Mouse (Mus musculus) hindbrain, embryonic 12.5 days (tissue): ENCODE measurements around the gene Msx2. TPM values are rescaled to one million over a fixed set of nuclear protein-coding genes. Genes with fewer than 3 reads are reported as not detected.

Experiments used
- ATAC-seq: fragments of 200-750 bp; cut with Nextera tagmentation; 2 replicates; pipeline ENCODE4 v1.8.0; 2017; ENCODE audit warnings: moderate TSS enrichment; ENCODE audit not compliant: low FRiP score
- H3K27ac ChIP-seq: fragments of 300-500 bp; sonication (generic); 2 replicates; pipeline ENCODE4 v1.5.1; 2016; ENCODE audit warnings: mild to moderate bottlenecking
- H3K27me3 ChIP-seq: fragments of 300-500 bp; sonication (generic); 2 replicates; pipeline ENCODE4 v1.6.1; 2016; ENCODE audit warnings: mild to moderate bottlenecking
- H3K36me3 ChIP-seq: fragments of 300-500 bp; sonication (generic); 2 replicates; pipeline ENCODE4 v1.6.1; 2016; ENCODE audit warnings: mild to moderate bottlenecking
- H3K4me1 ChIP-seq: fragments of 300-500 bp; sonication (generic); 2 replicates; pipeline ENCODE4 v1.6.1; 2016
- H3K4me2 ChIP-seq: fragments of 300-500 bp; sonication (generic); replicated peaks from 2 replicates; pipeline ENCODE4 v1.6.1; 2016; ENCODE audit warnings: mild to moderate bottlenecking
- H3K4me3 ChIP-seq: fragments of 300-500 bp; sonication (generic); 2 replicates; pipeline ENCODE4 v1.5.1; 2016; ENCODE audit warnings: mild to moderate bottlenecking
- H3K9ac ChIP-seq: fragments of 300-500 bp; sonication (generic); 2 replicates; pipeline ENCODE4 v1.6.1; 2016; ENCODE audit warnings: mild to moderate bottlenecking, moderate library complexity
- H3K9me3 ChIP-seq: fragments of 300-500 bp; sonication (generic); replicated peaks from 2 replicates; pipeline ENCODE4 v1.6.1; 2016; ENCODE audit warnings: mild to moderate bottlenecking
- WGBS: fragments of 180-500 bp; shearing (Covaris S2); methylation state at CpG from one replicate; pipeline ENCODE4 v1.1.7; 2016; 5-methylcytosine and 5-hydroxymethylcytosine counted together
- polyA plus RNA-seq: library from polyadenylated mRNA; unstranded; fragments of >200 nt; fragmentation: Nextera tagmentation; extraction: Ambion mirVana; gene quantifications from 2 replicates; pipeline ENCODE4 v1.2.1, GENCODE M21; 2016

Msx2 gene
- polyA plus RNA-seq, 1 experiment from 2014 or later, result 60.3 TPM

DNA sequence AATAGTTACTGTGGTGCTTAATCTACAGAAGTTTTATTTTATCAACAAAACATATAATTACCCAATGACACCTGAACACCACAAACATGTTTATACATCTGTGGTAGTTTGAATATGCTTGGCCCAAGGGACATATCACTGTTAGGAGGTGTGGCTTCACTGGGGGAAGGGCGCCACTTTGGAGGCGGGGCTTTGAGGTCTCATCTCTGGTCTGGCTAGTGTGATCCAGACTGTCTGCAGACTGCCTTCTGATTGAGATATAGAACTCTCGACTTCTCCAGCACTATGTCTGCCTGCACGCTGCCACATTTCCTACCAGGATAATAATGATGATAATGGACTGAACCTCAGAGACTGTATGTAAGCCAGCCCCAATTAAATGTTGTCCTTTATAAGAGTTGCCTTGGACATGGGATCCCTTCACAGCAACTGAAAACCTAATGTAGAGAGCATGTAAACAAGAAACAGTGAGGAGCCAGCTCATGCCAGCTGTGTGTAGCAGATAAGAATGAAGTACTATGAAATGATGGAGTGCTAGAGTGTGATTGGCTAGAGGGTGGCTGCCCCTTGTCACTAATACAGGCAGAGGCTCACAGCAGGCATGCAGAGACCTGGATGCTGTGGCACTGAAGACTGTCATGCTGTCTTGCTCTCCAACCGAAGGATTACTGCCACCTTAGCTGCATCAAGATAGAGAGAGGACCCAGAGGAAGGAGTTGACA, 31.4 kb downstream of the Msx2 start:
- 81% methylated on average over 5 of the region's 5 CpGs for WGBS
- Histone ChIP-seq H3K4me3 (no peak overlapping the region), H3K36me3 (no peaks in the 10 kb centered on the region), H3K27ac (no peak overlapping the region), H3K9ac (no peak overlapping the region), H3K9me3 (no peaks in the 10 kb centered on the region), H3K4me2 (no peak overlapping the region), H3K4me1 (0 out of 2 replicates have a peak, but pooled peaks cover 4% of the 10 kb centered on the region), H3K27me3 (0 out of 2 replicates have a peak, but pooled peaks cover 2% of the 10 kb centered on the region)
- no peak for ATAC-seq

DNA sequence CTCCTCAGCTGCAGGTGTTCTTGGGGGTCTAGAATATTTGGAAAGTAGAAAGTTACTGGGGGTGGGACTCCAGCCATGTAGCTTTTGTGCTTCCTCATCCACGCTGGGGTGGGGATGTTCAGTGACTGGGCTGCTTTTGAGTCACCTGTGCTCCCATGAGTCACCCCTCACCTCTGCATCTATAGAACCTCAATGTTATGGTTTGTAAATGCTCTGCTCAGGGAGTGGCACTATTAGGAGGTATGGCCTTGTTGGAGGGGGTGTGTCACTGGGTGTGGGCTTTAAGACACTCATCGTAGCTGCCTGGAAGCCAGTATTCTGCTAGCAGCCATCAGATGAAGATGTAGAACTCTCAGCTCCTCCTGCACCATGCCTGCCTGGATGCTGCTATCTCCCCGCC, 32.9 kb downstream of the Msx2 start:
- no peak overlapping the region for H3K9ac ChIP-seq
- H3K4me1 ChIP-seq, result 0 out of 2 replicates have a peak, but pooled peaks cover 4% of the 10 kb centered on the region
- 93% methylated on average over 3 of the region's 3 CpGs for WGBS
- H3K4me3 ChIP-seq, result no peak overlapping the region
- no peaks in the 10 kb centered on the region for H3K36me3 ChIP-seq
- H3K27ac ChIP-seq, result no peak overlapping the region
- ATAC-seq, result no peak
- H3K27me3 ChIP-seq, result 0 out of 2 replicates have a peak, but pooled peaks cover 2% of the 10 kb centered on the region
- H3K4me2 ChIP-seq, result no peak overlapping the region
- no peaks in the 10 kb centered on the region for H3K9me3 ChIP-seq

DNA sequence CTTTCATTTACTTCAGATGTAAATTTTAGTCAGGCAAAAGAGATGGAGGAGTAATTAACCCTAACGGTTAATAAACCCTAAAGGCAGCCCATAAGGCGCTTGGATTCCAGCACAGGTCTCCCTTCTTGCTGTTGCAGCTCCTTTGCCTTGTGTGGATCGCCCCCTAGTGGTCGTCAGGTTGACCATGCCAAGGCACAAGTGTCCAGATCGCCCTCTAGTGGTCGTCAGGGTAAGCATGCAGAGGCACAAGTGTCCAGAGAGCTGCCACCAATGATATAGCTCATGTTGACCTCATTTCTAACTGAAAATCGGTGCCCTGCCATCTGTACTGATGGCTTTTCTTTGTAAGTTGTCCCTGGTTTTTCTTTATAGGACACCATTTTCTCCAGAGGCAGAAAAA, 46.4 kb downstream of the Msx2 start:
- no peaks in the 10 kb centered on the region; the same call in 1 of the 2 replicates for H3K9me3 ChIP-seq
- 26% methylated on average over 7 of the region's 7 CpGs for WGBS
- H3K27ac ChIP-seq, result no peak overlapping the region
- no peaks in the 10 kb centered on the region for H3K4me1 ChIP-seq
- no peak overlapping the region for H3K9ac ChIP-seq
- H3K36me3 ChIP-seq, result no peaks in the 10 kb centered on the region
- ATAC-seq, result no peak
- no peaks in the 10 kb centered on the region for H3K27me3 ChIP-seq
- H3K4me2 ChIP-seq, result no peak overlapping the region
- no peak overlapping the region for H3K4me3 ChIP-seq

DNA sequence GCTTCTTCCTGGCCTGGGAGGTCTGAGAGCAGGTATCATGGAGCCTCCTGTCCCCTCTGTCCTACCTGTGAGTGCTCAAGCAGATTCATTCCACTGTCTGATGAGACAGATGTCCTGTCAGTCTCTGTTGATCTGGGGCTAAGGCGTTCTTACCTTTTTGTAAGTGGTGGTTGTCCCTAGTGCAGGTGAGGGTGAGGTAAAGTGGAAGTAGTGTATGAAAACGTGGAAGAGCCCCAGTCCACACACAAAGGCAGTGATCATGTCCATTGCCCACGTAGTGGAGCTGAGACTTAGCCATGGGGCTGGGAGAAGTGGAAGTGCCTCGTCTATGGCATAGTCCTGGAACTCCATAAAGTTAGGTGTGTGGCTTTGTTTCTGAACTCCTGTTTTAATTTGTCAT, 51.7 kb downstream of the Msx2 start:
- no peaks in the 10 kb centered on the region for H3K9me3 ChIP-seq
- H3K27ac ChIP-seq, result no peak overlapping the region
- no peak for ATAC-seq
- H3K27me3 ChIP-seq, result no peaks in the 10 kb centered on the region
- no peak overlapping the region for H3K9ac ChIP-seq
- H3K4me1 ChIP-seq, result no peaks in the 10 kb centered on the region
- no peak overlapping the region for H3K4me2 ChIP-seq
- H3K4me3 ChIP-seq, result no peak overlapping the region
- 79% methylated on average over 4 of the region's 4 CpGs for WGBS
- no peaks in the 10 kb centered on the region for H3K36me3 ChIP-seq

DNA sequence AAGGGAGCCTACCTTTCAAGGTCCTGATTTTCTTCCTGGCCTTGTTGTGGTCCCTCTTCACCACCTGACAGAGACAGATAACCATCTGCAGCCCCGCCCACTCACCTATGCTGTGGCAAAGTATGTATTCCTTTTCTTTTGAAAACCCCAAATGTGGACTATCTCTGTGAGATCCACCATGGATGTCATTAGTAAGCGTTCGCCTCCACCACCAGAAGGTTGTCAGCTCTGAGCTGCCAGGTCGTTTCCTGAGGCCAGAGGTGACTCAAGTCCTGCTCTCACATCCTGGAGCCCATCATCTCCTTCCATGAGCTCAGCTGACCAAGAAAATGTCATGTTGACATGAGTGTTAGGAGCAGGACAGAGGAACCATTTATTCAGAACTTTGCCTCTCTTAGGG, 52.1 kb downstream of the Msx2 start:
- Histone ChIP-seq H3K9ac (no peak overlapping the region), H3K4me1 (no peaks in the 10 kb centered on the region), H3K27ac (no peak overlapping the region), H3K4me3 (no peak overlapping the region), H3K27me3 (no peaks in the 10 kb centered on the region), H3K9me3 (no peaks in the 10 kb centered on the region), H3K4me2 (no peak overlapping the region), H3K36me3 (no peaks in the 10 kb centered on the region)
- no peak for ATAC-seq
- 80% methylated on average over 4 of the region's 4 CpGs for WGBS

DNA sequence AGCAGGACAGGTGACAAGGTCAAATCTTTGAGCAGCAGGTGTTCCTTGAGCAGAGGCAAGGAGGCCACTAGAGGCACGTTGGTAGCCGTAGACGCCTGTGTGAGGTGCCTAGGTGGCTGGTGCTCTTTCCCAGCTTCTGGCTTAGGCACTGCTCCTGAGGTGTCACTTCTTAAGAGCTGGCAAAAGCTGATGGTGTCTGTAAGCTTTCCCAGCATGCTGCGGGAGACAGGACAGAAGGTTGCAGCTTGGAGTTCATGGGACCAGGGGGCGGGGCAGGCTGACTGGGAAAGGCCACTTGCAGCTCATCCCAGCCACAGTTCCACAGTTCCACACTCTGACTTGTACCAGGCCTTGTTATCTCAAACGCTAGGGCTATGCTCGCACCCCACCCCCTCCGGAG, 53.2 kb downstream of the Msx2 start:
- H3K4me1 ChIP-seq, result no peaks in the 10 kb centered on the region
- H3K27ac ChIP-seq, result no peak overlapping the region
- no peak overlapping the region for H3K4me2 ChIP-seq
- no peaks in the 10 kb centered on the region for H3K36me3 ChIP-seq
- no peaks in the 10 kb centered on the region for H3K27me3 ChIP-seq
- 86% methylated on average over 8 of the region's 8 CpGs for whole genome bisulfite sequencing
- ATAC-seq, result no peak
- H3K9me3 ChIP-seq, result no peaks in the 10 kb centered on the region
- no peak overlapping the region for H3K9ac ChIP-seq
- H3K4me3 ChIP-seq, result no peak overlapping the region

DNA sequence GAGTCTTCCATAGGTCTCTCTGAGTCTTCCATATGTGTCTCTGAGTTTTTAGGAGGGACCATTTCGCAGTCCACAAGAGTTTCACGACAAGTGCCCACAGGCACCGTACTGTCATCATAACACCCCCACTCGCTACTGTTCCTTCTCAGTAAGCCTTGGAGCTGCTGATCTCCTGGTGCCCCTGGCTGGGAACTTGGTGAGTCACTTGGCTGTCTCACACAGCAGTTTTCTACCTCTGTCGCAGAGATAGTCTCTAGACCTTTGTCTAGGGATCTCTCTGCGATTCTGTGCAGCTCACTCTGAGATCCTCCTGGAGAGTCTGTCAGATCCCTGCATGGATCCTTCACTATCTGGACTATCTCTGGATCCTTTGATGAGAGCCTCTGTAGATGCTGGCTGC, 55.2 kb downstream of the Msx2 start:
- H3K4me3 ChIP-seq, result no peak overlapping the region
- no peaks in the 10 kb centered on the region for H3K9me3 ChIP-seq
- no peak overlapping the region for H3K4me2 ChIP-seq
- WGBS, result 87% methylated on average over 6 of the region's 6 CpGs
- H3K27ac ChIP-seq, result no peak overlapping the region
- H3K9ac ChIP-seq, result no peak overlapping the region
- ATAC-seq, result no peak
- H3K27me3 ChIP-seq, result no peaks in the 10 kb centered on the region; the same call in 1 of the 2 replicates
- no peaks in the 10 kb centered on the region for H3K4me1 ChIP-seq
- no peaks in the 10 kb centered on the region for H3K36me3 ChIP-seq

Other genes starting within 250 kb of the Msx2 start
- gene Ror2, start 186.9 kb downstream of the Msx2 start, polyA plus RNA-seq, result 16.7 and 17.8 TPM in 2 replicates
- 34.7 and 35.5 TPM in 2 replicates for gene Sptlc1, start 95.7 kb downstream of the Msx2 start, polyA plus RNA-seq